Mouse (Mus musculus) stomach, embryonic 16.5 days (tissue): ENCODE measurements at regions not wholly inside any gene's neighbourhood (a gene's known extent, or its start where the extent isn't known, plus 50 kb on each side); places are given as distances from the start of the nearest gene placed in this dataset.

ENCODE experiments used
- ATAC-seq: fragments of 200-750 bp; cut with Nextera tagmentation; 2 replicates; pipeline ENCODE4 v1.8.0; 2017; ENCODE audit warnings: moderate number of reproducible peaks, moderate TSS enrichment; ENCODE audit not compliant: insufficient read depth, low FRiP score
- H3K27ac ChIP-seq: fragments of 300-500 bp; sonication (generic); 2 replicates; pipeline ENCODE4 v1.5.1; 2014; ENCODE audit warnings: low read length
- H3K27me3 ChIP-seq: fragments of 300-500 bp; sonication (generic); 2 replicates; pipeline ENCODE4 v1.6.1; 2014; ENCODE audit warnings: low read length, control low read depth, mixed read lengths; ENCODE audit not compliant: control insufficient read depth, insufficient read depth
- H3K36me3 ChIP-seq: fragments of 300-500 bp; sonication (generic); 2 replicates; pipeline ENCODE4 v1.6.1; 2014; ENCODE audit warnings: low read length; ENCODE audit not compliant: control insufficient read depth, insufficient read depth
- H3K4me1 ChIP-seq: fragments of 300-500 bp; sonication (generic); 2 replicates; pipeline ENCODE4 v1.6.1; 2014; ENCODE audit warnings: low read length, control low read depth, mixed read lengths; ENCODE audit not compliant: control insufficient read depth, insufficient read depth
- H3K4me2 ChIP-seq: fragments of 300-500 bp; sonication (generic); 2 replicates; pipeline ENCODE4 v1.6.1; 2014; ENCODE audit warnings: low read depth, low read length, mixed read lengths
- H3K4me3 ChIP-seq: fragments of 300-500 bp; sonication (generic); replicated peaks from 2 replicates; pipeline ENCODE4 v1.5.1; 2014; ENCODE audit warnings: mild to moderate bottlenecking, low read length
- H3K9ac ChIP-seq: fragments of 300-500 bp; sonication (generic); 2 replicates; pipeline ENCODE4 v1.6.1; 2014; ENCODE audit warnings: low read length
- H3K9me3 ChIP-seq: fragments of 300-500 bp; sonication (generic); replicated peaks from 2 replicates; pipeline ENCODE4 v1.6.1; 2016; ENCODE audit warnings: low read length, control low read depth; ENCODE audit not compliant: control insufficient read depth
- WGBS: fragments of 180-500 bp; shearing (Covaris S2); extraction: QIAGEN DNeasy Blood & Tissue Kit; methylation state at CpG from one replicate; pipeline ENCODE4 v1.1.7; 2014; 5-methylcytosine and 5-hydroxymethylcytosine counted together

GRCm38 (mm10) chr1:184394559-184395194 is 337.7 kb downstream of the Hlx start:
- Histone ChIP-seq H3K27me3 (no peaks in the 10 kb centered on the region), H3K4me3 (no peak overlapping the region), H3K36me3 (no peaks in the 10 kb centered on the region), H3K9me3 (no peaks in the 10 kb centered on the region), H3K4me2 (no peak overlapping the region), H3K27ac (no peak overlapping the region), H3K4me1 (no peaks in the 10 kb centered on the region; the same call in 1 of the 2 replicates), H3K9ac (no peak overlapping the region)
- ATAC-seq, result no peak; the same call in 1 of the 2 replicates
- 46% methylated on average over 12 of the region's 12 CpGs for WGBS

- Histone ChIP-seq H3K9ac (no peak overlapping the region), H3K36me3 (no peaks in the 10 kb centered on the region), H3K4me1 (no peaks in the 10 kb centered on the region), H3K4me2 (no peak overlapping the region), H3K27me3 (no peaks in the 10 kb centered on the region), H3K4me3 (no peak overlapping the region), H3K9me3 (no peaks in the 10 kb centered on the region), H3K27ac (no peak overlapping the region)
- ATAC-seq, result no peak
- 76% methylated on average over 7 of the region's 7 CpGs for WGBS
Observed at GRCm38 (mm10) chr1:184384088-184384823, 348.2 kb downstream of the Hlx start.

- H3K4me1 ChIP-seq, result no peaks in the 10 kb centered on the region
- H3K4me3 ChIP-seq, result no peak overlapping the region
- H3K9me3 ChIP-seq, result no peaks in the 10 kb centered on the region
- H3K36me3 ChIP-seq, result no peaks in the 10 kb centered on the region
- H3K27me3 ChIP-seq, result no peaks in the 10 kb centered on the region
- no peak for ATAC-seq
- H3K9ac ChIP-seq, result no peak overlapping the region
- no peak overlapping the region for H3K27ac ChIP-seq
- H3K4me2 ChIP-seq, result no peak overlapping the region
- 80% methylated on average over 1 of the region's 1 CpGs for WGBS
Observed at GRCm38 (mm10) chr1:184378665-184379064, 344.6 kb upstream of the 1700056E22Rik start.

GRCm38 (mm10) chr1:184365026-184365425 is 330.9 kb upstream of the 1700056E22Rik start:
- Histone ChIP-seq H3K9me3 (0 out of 2 replicates have a peak, but pooled peaks cover 3% of the 10 kb centered on the region), H3K9ac (no peak overlapping the region), H3K4me1 (no peaks in the 10 kb centered on the region), H3K4me3 (no peak overlapping the region), H3K27me3 (no peaks in the 10 kb centered on the region), H3K27ac (no peak overlapping the region), H3K36me3 (no peaks in the 10 kb centered on the region), H3K4me2 (no peak overlapping the region)
- ATAC-seq, result no peak

GRCm38 (mm10) chr1:184358226-184358568 is 324.1 kb upstream of the 1700056E22Rik start:
- Histone ChIP-seq H3K4me2 (no peak overlapping the region), H3K36me3 (no peaks in the 10 kb centered on the region), H3K4me1 (0 out of 2 replicates have a peak, but pooled peaks cover 4% of the 10 kb centered on the region), H3K9me3 (no peaks in the 10 kb centered on the region), H3K27me3 (no peaks in the 10 kb centered on the region), H3K27ac (no peak overlapping the region), H3K4me3 (no peak overlapping the region), H3K9ac (no peak overlapping the region)
- ATAC-seq, result no peak
- WGBS, result 66% methylated on average over 6 of the region's 6 CpGs

GRCm38 (mm10) chr1:184357474-184358225 is 323.5 kb upstream of the 1700056E22Rik start:
- Histone ChIP-seq H3K27ac (no peak overlapping the region), H3K9me3 (no peaks in the 10 kb centered on the region), H3K9ac (no peak overlapping the region), H3K4me1 (0 out of 2 replicates have a peak, but pooled peaks cover 4% of the 10 kb centered on the region), H3K4me2 (no peak overlapping the region), H3K4me3 (no peak overlapping the region), H3K36me3 (no peaks in the 10 kb centered on the region), H3K27me3 (no peaks in the 10 kb centered on the region)
- no peak for ATAC-seq
- WGBS, result 58% methylated on average over 4 of the region's 4 CpGs

GRCm38 (mm10) chr1:184353832-184354449 is 319.8 kb upstream of the 1700056E22Rik start:
- 64% methylated on average over 8 of the region's 8 CpGs for WGBS
- H3K4me1 ChIP-seq, result 0 out of 2 replicates have a peak, but pooled peaks cover 4% of the 10 kb centered on the region
- H3K9ac ChIP-seq, result no peak overlapping the region
- H3K27ac ChIP-seq, result no peak overlapping the region
- H3K36me3 ChIP-seq, result no peaks in the 10 kb centered on the region
- H3K27me3 ChIP-seq, result no peaks in the 10 kb centered on the region
- no peak overlapping the region for H3K4me2 ChIP-seq
- no peaks in the 10 kb centered on the region for H3K9me3 ChIP-seq
- H3K4me3 ChIP-seq, result no peak overlapping the region
- peak; percentile 44; the same call in 1 of the 2 replicates for ATAC-seq

GRCm38 (mm10) chr1:184351760-184352159 is 317.7 kb upstream of the 1700056E22Rik start:
- ATAC-seq, result peak; percentile 80; the same call in 1 of the 2 replicates
- WGBS, result 60% methylated on average over 5 of the region's 5 CpGs

More at GRCm38 (mm10) chr1:184351760-184352159, 317.7 kb upstream of the 1700056E22Rik start:
- no peak overlapping the region for H3K27ac ChIP-seq
- no peak overlapping the region for H3K9ac ChIP-seq
- H3K4me2 ChIP-seq, result no peak overlapping the region
- H3K4me1 ChIP-seq, result 0 out of 2 replicates have a peak, but pooled peaks cover 4% of the 10 kb centered on the region
- no peaks in the 10 kb centered on the region for H3K9me3 ChIP-seq
- H3K4me3 ChIP-seq, result no peak overlapping the region
- no peaks in the 10 kb centered on the region for H3K36me3 ChIP-seq
- no peaks in the 10 kb centered on the region for H3K27me3 ChIP-seq
